Mouse (Mus musculus) embryonic stem cell, embryonic (primary cell): Measurements from ENCODE around the gene Scg3.
"Not testable (repeated sequence)": the region's sequence is repeated elsewhere in the genome, so short reads cannot be mapped to it uniquely, and the experiment has no call there.

Experiments used
- CTCF ChIA-PET, 4 experiments: fragments of 300-600 bp in 2 of 4; fragments of 350-600 bp in 2 of 4; sonication (Branson Sonifier 250); formaldehyde crosslinking; loops; one replicate each; lab custom pipeline; 2022; ENCODE audit warnings: inconsistent platforms in 2 of 4; lab: Charles Lee
- POLR2A ChIA-PET, 4 experiments: fragments of 300-600 bp in 2 of 4; fragments of 350-600 bp in 2 of 4; sonication (Branson Sonifier 250); formaldehyde crosslinking; loops; one replicate each; lab custom pipeline; 2022; ENCODE audit warnings: antibody characterized with exemption in 4 of 4, inconsistent platforms in 1 of 4; lab: Charles Lee

Gene Scg3

DNA sequence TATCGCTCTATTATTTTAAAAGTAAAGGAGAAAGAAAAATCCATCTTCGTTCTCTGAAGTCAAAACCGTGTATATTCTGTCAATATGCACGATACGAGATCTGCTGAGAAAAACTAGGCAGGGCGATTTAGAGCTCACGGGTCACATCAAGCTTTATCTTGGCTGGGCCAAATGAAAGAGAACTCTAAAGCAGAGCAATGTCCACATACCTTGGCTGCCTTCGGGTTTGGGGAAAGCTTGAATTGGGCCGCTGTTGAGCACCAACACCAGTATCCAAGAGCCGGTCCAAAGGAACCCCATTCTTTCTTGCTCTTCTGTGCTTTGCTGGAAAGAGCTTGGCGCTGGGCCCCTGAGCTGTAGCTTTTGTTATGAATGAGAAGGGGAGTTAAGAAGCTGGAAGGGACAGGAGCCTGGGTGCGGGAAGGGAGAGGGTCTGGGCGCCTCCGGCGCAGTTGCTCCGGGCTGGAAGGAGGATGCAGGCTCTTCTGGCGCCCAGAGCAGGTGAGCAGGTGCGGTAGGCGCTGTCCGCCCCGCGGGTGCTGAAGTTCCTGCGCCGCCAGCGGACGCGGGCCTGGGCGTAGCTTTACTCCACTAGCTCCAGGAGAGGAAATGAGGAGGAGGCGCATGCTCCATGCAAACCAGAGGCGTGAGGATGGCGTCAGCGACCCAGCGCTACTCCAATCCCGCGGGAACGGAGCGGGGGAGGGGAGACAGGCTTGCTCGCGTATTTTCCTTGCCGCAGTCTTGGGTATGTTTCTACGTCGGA, at the start of gene Scg3:
Gene Scg3 (minus strand): TSS at position 631 of the 766 bp plus-strand sequence.
- ChIA-PET POLR2A (interaction anchor here (0.6 to 1.0 kb wide), 10 partner anchors 10 to 1089 kb away, joined by 3 to 5 read pairs (median 4); partner anchors contain the start of genes Lysmd2 (in 1 of the 4) and Tmod2 (in 1 of the 4)), CTCF (interaction anchor here (0.5 to 0.7 kb wide), 4 partner anchors 14 to 683 kb away, joined by 3 to 6 read pairs (median 3); partner anchors contain the start of gene Lysmd2 (in 1 of the 4))

DNA sequence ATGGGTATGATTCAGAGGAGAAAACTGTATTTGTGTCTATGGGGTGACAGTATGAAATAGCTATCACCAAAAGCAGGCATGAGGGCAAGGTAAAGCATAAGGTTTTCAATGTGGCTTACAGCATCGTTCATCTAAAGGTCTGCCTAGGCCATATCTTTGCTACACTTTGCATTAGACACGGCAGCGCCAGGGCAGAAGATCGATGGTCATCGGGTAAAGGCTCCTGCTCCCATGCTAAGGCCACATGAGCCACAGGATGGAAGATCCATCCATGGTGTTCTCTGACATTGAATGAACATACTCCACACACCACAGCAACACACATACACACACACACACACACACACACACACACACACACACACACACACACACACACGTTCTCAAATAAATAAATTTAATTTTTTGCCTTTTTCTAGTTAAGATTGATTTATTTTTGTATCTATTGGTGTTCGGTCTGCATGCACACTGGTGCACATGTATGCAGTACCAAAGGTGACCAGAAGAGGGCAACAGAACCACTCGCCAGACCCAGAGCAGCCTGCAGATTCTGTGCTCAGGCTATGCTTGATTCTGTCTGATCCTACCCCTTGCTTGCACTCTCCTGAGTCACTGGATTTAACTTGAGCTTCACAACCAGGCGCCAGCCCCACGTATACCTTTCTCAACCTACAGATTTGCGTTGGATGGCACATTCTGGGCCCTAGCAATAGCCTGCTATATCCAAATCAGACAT, 36.3 kb upstream of the Scg3 start:
- ChIA-PET POLR2A (no interaction called here), CTCF (interaction anchor here in 3 of 4 experiments (0.6 to 0.8 kb wide), 6 partner anchors 307 to 1334 kb away, joined by 3 to 6 read pairs (median 3); no protein-coding TSS in a partner anchor)

DNA sequence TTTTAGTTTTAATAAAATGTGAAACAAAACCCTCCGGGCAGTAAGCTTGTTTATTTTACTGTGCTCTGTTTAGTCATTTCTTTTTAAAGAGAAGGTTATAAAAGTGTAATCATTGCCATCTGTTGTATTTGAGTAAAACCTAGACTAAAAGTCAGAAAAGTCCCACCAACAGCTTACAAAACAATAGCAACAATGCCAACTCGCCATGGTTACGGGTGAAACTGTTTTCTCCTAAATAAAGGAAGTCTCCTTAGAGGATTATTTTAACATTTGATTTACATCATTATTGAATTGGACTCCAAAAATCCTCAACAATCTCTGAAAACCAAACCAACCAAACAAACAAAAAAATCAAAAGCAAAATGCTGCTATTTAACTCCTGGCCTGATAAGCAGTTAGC, 35.6 kb upstream of the Scg3 start:
- ChIA-PET POLR2A (no interaction called here), CTCF (interaction anchor here in 2 of 4 experiments (0.6 to 0.7 kb wide), 3 partner anchors 307 to 1039 kb away, joined by 3 read pairs; no protein-coding TSS in a partner anchor)

DNA sequence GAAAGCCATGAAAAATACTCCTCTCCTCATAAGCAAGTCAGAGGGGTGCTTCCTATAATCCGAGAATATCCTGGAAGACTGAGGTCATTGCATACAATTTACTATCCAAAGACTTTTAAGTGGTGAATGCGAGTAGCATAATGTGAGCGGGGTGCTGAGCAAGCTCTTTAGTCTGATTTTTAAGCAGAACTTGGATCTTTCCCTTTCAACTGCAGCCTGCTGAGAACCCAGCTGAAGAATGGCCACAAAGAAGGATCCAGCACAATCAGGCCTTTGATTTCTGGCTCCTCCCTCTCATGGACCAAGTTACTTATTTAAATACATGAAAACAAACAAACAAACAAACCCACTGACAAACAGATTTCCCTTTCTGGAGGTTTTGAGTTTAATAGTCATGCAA, 916 bp upstream of the Scg3 start:
- POLR2A ChIA-PET = interaction anchor here in 1 of 4 experiments (0.6 kb wide), 1 partner anchor 1845 kb away, joined by 4 read pairs; no protein-coding TSS in a partner anchor
- CTCF ChIA-PET = no interaction called here

DNA sequence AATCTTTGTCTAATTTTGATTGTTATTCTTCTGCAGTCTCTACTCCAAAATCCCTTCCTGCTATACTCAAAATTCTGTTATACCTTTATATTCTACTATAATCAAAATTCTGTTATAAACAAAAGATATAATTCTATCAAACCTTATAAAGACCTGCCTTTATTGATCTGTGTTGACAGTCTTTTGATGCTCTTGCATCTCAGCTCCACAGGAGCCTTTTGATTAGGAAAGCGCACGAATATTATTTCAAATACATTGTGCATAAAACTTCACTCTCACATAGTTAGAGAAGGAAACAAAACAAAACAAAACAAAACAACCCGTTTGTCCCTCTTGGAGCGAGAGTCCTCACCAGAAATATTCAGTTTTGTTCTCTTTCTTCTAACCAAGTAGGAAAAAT, 436 bp upstream of the Scg3 start:
- CTCF ChIA-PET = interaction anchor here in 2 of 4 experiments (0.5 to 0.7 kb wide), 2 partner anchors 14 to 58 kb away, joined by 3 to 6 read pairs; partner anchors contain the start of gene Lysmd2 (in 1 of the 2)
- POLR2A ChIA-PET = interaction anchor here in 2 of 4 experiments (0.6 to 1.0 kb wide), 4 partner anchors 12 to 1845 kb away, joined by 3 to 5 read pairs (median 4); partner anchors contain the start of gene Lysmd2 (in 1 of the 2)

DNA sequence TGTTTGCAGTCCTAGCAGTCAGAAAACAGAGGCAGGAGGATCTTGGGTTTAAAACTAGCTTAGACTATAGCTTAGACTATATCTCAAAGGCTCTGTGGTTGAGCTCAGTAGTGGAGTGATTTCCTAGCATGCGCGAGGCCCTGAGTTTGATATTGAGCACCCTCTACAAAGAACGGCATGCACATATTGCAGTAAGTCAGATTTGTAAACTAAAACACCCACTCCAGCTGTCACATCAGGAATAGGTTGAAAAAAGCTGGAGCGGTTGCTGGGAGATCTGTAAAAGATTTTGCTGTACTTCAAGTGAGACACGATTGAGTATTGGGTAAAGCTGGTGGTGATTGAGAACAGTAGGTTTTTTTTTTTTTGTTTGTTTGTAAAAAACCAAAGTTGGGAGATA, 3.2 kb downstream of the Scg3 start:
- ChIA-PET CTCF (no interaction called here), POLR2A (no interaction called here)

DNA sequence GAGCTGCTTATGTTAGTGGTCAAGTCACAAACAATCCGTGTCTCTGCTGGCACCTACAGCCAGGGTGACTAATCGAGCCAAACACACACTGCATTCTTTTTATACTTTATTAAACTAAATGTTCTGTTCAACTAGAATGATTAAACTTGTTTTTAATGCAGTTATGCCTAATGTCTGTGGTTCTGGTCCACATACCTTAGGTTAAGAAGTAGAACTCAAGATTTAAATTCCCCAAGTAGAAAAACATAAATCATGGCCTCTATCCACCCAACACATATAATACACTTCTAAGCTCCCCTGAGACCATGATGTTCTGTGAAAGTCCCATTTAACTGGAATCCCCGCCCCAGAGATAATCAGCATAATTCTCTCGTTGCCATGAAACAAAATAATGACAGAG, 4.2 kb downstream of the Scg3 start:
- CTCF ChIA-PET = no interaction called here
- POLR2A ChIA-PET = no interaction called here

DNA sequence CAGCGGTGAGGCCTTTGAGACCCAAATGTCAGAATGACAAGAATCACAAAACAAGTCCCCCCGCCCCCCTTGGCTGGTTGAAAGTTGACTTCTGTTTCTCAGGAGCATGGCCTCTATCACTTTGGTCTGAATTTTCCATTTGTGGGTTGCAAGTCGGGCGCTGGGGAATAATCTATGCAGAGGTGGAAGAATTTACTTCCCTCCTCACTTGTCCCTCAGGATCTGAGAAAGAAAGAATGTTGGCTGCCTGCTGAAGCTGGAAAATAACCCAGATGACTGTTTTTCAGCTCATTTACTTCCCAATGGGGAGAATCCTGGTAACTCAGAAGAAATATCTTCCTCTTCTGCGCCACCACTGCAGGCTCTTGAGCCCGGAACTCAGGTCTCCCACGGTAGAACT, 5.5 kb downstream of the Scg3 start:
- CTCF ChIA-PET = no interaction called here
- POLR2A ChIA-PET = no interaction called here

DNA sequence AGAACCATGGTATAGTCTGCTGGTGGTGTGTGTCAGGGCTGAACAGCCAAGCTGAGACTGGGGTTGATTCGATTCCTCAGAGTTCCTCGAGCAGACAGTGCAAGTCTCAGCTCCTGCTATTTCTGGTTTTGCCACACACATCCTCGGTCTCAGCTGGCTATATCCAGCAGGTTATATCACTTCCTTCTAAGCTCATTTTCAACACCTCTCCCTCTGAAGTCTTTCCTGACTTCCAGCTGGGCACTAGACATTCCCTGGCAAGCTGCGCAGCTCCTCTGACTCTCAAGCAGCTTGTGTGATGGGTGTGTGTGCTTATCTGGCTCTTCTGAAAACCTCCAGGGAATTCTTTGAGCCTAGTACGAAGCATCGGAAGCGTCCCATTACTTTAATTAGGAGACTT, 7.6 kb downstream of the Scg3 start:
- CTCF ChIA-PET = no interaction called here
- POLR2A ChIA-PET = no interaction called here

DNA sequence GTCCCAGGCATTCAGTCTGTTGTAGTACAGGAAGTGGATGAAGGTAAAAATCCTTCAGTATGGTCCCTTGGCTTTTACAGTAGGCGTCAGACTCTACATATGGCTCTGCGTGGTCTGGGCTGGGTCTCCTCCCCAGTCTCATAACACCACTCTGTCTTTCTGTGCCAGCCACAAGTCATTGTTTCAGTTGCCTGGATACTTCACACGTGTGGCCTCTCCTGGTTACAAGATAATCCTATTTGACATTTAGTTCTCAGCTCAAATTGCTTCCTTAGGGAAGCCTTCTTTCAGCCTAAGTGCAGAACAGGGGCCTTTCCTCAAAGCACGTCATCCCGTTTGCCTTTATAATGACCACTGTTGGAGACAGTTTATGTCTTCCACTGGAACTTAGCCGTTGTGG, 11.1 kb downstream of the Scg3 start:
- POLR2A ChIA-PET = no interaction called here
- CTCF ChIA-PET = no interaction called here

DNA sequence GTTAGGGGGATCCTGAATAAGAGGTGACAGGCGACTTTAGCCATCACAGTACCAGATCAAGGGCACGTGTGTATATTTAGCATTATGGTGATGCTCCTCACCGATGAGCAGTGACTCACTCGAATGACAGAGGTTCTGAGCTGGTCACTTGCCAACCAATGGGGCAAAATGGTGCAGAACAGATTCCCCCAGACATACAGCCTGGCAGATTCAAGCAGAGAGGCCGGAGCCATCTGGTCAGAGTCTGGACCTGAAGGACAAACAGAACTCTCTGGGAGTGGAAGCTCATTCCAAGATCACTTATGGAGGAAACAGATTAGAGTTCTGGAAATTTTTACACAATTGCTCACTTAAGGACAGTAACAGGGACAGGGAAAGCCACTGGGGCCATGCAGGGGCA, 17.2 kb downstream of the Scg3 start:
- ChIA-PET POLR2A (interaction anchor here in 1 of 4 experiments (1.0 kb wide), 1 partner anchor 17 kb away, joined by 3 read pairs; the partner anchor contains the start of gene Scg3), CTCF (no interaction called here)

DNA sequence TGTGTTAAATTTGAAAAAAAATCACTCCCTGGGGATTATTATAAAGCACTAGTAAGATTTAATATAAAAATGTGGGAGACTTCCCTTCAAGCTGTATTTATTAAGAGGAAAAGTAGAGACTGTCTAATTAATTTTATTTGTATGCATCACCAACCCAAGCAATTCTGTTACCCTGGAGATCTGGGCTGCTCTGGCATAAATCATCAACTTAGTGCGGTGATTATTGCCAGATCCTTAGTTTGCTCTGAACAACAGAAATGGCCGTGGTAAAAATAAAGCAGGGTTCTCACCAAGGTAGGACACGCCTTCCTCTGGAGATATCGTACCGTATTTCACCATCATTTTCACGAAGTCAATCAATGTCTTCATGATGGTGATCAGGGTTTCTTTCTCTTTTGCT, 18.5 kb downstream of the Scg3 start:
- CTCF ChIA-PET = no interaction called here

DNA sequence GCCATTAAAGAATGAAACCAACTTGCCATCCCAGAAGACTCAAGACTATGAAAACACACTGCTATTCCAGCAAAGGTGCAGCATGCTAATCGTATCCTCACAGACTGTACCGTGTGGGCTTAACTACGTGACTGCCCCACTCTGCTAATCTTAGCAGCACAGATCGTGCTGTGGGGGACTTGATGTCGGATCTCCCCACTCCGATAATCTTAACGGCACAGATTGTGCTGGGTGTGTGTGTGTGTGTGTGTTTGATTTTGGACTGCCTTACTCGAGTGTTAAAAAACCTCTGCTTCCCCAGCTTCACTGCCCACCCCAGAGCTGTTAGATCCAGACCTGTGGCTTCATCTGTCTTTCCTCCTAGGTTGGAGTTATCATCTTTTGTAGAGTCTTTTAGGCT, 22.9 kb downstream of the Scg3 start:
- ChIA-PET CTCF (no interaction called here), POLR2A (no interaction called here)

More for the DNA sequence above, 18.5 kb downstream of the Scg3 start:
- POLR2A ChIA-PET = no interaction called here

DNA sequence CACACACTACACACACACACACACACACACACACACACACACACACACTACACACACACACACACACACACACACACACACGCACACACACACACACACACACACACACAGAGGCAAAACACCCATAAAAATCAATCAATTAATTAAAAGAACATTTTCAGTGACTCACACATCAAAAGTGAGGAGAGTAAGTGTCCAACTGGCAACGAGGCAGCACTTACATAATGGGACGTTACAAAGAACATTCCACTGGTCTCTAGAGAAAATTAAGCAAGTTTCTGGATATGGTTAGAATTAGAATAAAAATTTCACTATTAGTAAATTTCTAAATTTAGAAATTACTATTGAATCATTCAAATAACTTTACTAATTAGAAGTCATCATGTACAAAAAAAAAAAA, 27.4 kb downstream of the Scg3 start:
- CTCF ChIA-PET = interaction anchor here in 1 of 4 experiments (0.7 kb wide), 1 partner anchor 377 kb away, joined by 3 read pairs; no protein-coding TSS in a partner anchor
- POLR2A ChIA-PET = not testable (repeated sequence)

DNA sequence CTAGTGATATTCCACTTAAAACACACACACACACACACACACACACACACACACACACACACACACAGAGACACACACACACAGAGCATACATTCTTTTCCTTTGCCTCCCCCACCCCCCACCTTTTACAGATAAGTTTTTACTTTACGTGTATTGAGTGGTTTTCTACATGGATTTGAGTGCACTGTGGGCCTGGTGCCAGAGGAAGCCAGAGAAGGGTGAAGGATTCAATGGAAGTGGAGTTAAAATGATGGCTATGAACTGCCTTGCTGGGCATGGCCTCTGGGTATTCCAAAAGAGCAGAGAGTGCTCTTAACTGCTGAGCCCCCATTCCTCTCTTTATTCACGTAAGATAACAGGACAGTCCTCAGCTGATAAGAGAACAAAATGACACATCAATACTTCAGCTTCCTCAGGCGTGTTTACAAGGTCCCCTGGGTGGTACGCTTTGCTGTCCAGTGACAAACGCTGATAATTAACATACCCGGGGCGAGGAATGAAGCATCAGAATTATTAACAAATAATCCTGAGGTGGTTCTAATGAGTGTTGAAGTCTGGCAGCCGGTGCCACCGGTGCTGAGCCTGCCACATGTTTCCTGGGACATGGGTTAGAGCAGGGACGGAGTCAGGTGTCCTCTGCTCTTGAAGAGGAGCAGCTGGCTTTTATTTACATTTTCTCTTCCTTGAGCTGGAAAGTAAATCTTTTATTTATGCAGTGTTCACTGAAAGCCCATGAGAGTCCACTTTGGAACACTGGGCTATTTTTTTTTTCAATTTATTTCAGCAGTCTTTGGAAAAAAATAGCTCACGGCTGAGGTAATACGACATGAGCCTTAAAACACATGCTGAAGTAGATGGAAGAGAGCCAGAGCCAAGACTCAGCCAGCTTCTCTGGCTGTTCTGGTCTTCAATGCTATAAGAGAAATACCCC, 29.6 kb downstream of the Scg3 start:
- ChIA-PET POLR2A (no interaction called here), CTCF (no interaction called here)

DNA sequence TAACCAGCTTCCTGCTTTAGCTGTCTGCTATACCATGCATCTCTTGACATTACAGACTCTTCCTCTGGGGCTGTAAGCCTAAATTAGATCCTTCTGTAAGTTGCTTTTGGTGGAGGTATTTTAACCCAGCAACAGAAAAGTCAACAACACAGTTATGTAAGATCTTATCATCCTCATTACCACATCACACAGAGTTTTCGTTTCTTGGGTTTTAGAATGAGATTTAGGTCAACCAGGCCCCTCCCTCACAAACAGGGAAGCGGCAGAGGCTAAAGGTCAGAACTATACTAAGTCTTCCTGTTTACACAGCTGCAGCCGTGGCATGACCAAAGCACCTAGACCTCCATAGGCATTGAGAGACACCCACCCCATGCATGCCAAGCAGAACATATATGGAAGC, 38.5 kb downstream of the Scg3 start:
- ChIA-PET CTCF (no interaction called here), POLR2A (no interaction called here)

DNA sequence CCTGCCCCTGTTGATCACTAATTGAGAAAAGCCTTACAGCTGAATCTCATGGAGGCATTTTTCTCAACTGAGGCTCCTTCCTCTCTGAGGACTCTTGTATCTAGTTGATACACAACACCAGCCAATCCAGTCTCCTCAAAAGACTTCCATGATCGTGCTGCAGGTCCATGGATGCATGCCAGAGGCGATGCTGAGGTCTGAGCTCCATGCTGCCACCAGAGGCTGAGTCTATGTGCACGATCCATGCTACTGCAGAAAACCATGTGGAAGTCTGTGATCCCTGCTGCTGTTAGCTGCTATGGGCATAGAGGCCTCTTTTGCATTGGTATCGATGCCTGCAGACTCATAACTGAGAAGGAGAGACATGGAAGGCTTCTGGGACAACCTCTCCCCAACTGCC, 49.6 kb downstream of the Scg3 start:
- CTCF ChIA-PET = interaction anchor here in 1 of 4 experiments (0.6 kb wide), 1 partner anchor 394 kb away, joined by 3 read pairs; no protein-coding TSS in a partner anchor
- POLR2A ChIA-PET = interaction anchor here in 3 of 4 experiments (0.9 to 1.5 kb wide), 5 partner anchors 8 to 65 kb away, joined by 3 to 6 read pairs (median 3); partner anchors contain the start of gene Lysmd2 (in 3 of the 3)

DNA sequence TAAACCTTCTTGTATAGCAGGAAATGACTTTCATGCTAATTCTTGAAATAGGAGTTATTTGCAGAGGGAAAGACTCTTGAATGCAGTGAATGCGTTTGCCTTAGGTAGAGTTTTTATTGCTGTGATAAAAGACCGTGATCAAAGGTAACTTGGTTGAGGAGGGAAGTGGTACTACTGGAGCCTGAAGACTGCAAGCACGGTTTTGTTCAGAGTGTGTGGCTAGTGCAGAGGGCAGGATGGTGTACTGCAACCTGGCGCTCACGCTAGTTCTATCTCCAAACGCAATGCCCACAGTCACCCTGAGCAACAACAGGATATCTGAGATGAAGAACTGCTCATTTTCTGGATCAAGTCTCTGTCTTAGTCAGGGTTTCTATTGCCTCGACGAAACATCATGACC, 50.3 kb downstream of the Scg3 start:
- POLR2A ChIA-PET = interaction anchor here in 2 of 4 experiments (0.9 to 1.3 kb wide), 3 partner anchors 8 to 64 kb away, joined by 3 to 6 read pairs (median 3); partner anchors contain the start of gene Lysmd2 (in 1 of the 2)

More for the DNA sequence above, 50.3 kb downstream of the Scg3 start:
- CTCF ChIA-PET = no interaction called here
